Mouse (Mus musculus) thymus, postnatal 0 days (tissue): ENCODE data around the gene Pik3c2g. TPM values are rescaled to one million over a fixed set of nuclear protein-coding genes. Genes with fewer than 3 reads are reported as not detected.
A peak's percentile ranks its signal among the peaks of the same experiment; 100 is the strongest.

ENCODE experiments used
- DNase-seq: peaks from one replicate; pipeline ENCODE4 v3.0.0-alpha.2; 2015; ENCODE audit warnings: low spot score
- polyA plus RNA-seq: library from polyadenylated mRNA; unstranded; fragments of >200 nt; fragmentation: Nextera tagmentation; extraction: Ambion mirVana; gene quantifications from 2 replicates; pipeline ENCODE4 v1.2.1, GENCODE M21; 2015

Gene Pik3c2g
- polyA plus RNA-seq: 0.09 TPM in 2 replicates

- DNase-seq: no peak
These were observed at the start of gene Pik3c2g for GRCm38 (mm10) chr6:139586892-139587291. Gene Pik3c2g, plus strand, starts transcription at chr6:139587221.

- DNase-seq: no peak
These were observed 48.6 kb upstream of the Pik3c2g start for GRCm38 (mm10) chr6:139538469-139538868.

GRCm38 (mm10) chr6:139555537-139556179 is 31.4 kb upstream of the Pik3c2g start:
- no peak for DNase-seq

- DNase-seq: no peak
These were observed 17.8 kb upstream of the Pik3c2g start for GRCm38 (mm10) chr6:139569211-139569610.

- DNase-seq: no peak
These were observed 11.2 kb upstream of the Pik3c2g start for GRCm38 (mm10) chr6:139575854-139576253.

- DNase-seq: no peak
These were observed 10.6 kb upstream of the Pik3c2g start for GRCm38 (mm10) chr6:139576261-139577014.

- no peak for DNase-seq
These were observed 9.8 kb upstream of the Pik3c2g start for GRCm38 (mm10) chr6:139577026-139577861.

GRCm38 (mm10) chr6:139587478-139587877 is 457 bp downstream of the Pik3c2g start:
- DNase-seq: no peak

GRCm38 (mm10) chr6:139588409-139588808 is 1.4 kb downstream of the Pik3c2g start:
- no peak for DNase-seq

GRCm38 (mm10) chr6:139589291-139589690 is 2.3 kb downstream of the Pik3c2g start:
- DNase-seq: peak; percentile 32

GRCm38 (mm10) chr6:139589854-139590253 is 2.8 kb downstream of the Pik3c2g start:
- DNase-seq: no peak

GRCm38 (mm10) chr6:139592081-139592480 is 5.1 kb downstream of the Pik3c2g start:
- DNase-seq: no peak

- DNase-seq: no peak
These were observed 9.4 kb downstream of the Pik3c2g start for GRCm38 (mm10) chr6:139596433-139596832.

- no peak for DNase-seq
These were observed 12.2 kb downstream of the Pik3c2g start for GRCm38 (mm10) chr6:139599216-139599615.

GRCm38 (mm10) chr6:139618774-139619173 is 31.8 kb downstream of the Pik3c2g start:
- no peak for DNase-seq

- DNase-seq: no peak
These were observed 37.7 kb downstream of the Pik3c2g start for GRCm38 (mm10) chr6:139624756-139625155.

GRCm38 (mm10) chr6:139634561-139634960 is 47.5 kb downstream of the Pik3c2g start:
- DNase-seq: no peak

- peak; percentile 7 for DNase-seq
These were observed 68.4 kb downstream of the Pik3c2g start for GRCm38 (mm10) chr6:139655399-139655798.

- no peak for DNase-seq
These were observed 75.4 kb downstream of the Pik3c2g start for GRCm38 (mm10) chr6:139662462-139662861.

- no peak for DNase-seq
These were observed 131.5 kb downstream of the Pik3c2g start for GRCm38 (mm10) chr6:139718416-139718984.

GRCm38 (mm10) chr6:139719639-139720221 is 132.7 kb downstream of the Pik3c2g start:
- no peak for DNase-seq
